Mouse (Mus musculus) G1E-ER4 (cell line): ENCODE measurements around the gene Krtap28-10. TPM values are rescaled to one million over a fixed set of nuclear protein-coding genes. Genes with fewer than 3 reads are reported as not detected.
"Not testable (repeated sequence)": the region's sequence is repeated elsewhere in the genome, so short reads cannot be mapped to it uniquely, and the experiment has no call there.

ENCODE experiments used
- GATA1 ChIP-seq: IDR thresholded peaks from one replicate; pipeline ENCODE4 v1.8.0; 2012; ENCODE audit warnings: low read length, inconsistent platforms
- polyA plus RNA-seq: library from polyadenylated mRNA; stranded (reverse); fragments of >175 nt; gene quantifications from 2 replicates; pipeline ENCODE4 v1.2.3, GENCODE M21; 2012

Krtap28-10 gene
- polyA plus RNA-seq, 1 experiment, result not detected

DNA sequence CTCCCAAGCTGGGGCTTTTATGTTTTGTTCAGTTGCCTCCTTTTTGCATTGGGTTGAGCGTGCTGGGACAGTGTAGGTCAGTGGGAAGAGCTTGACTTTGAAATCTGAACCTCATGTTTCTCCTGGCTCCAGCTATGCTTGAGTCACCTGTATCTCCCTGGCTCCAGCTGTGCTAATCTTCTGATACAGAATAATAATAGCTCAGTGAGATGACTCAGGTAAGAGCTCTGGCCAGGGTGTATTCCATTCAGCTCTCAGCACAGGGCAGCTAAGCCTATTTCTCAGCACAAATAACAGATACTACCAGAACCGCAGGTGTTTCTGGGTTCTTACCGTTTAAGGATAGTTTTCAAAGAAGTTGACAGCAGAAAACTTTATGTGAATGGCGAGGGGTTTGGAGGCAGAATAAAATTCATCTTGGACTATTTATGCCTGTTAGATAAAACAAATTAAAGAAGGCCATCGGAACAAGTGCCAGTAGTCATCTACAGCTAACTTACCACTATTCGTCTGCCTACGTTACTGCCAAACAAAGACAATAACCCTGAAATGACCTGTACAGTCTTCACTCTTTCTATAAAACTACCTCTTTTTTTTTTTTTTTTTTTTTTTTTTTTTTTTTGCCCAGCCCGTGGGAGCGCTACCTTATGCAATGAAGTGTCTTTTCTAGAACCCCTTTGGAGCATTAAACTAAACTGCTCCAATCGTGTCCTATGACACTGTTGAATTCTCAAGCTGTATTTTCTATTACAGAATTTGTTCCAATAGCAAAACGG is 5.2 kb downstream of the Krtap28-10 start:
- TF ChIP-seq GATA1, result no peak

GRCm38 (mm10) chr1:83034509-83034908 is 7.8 kb downstream of the Krtap28-10 start:
- no peak for TF ChIP-seq GATA1

DNA sequence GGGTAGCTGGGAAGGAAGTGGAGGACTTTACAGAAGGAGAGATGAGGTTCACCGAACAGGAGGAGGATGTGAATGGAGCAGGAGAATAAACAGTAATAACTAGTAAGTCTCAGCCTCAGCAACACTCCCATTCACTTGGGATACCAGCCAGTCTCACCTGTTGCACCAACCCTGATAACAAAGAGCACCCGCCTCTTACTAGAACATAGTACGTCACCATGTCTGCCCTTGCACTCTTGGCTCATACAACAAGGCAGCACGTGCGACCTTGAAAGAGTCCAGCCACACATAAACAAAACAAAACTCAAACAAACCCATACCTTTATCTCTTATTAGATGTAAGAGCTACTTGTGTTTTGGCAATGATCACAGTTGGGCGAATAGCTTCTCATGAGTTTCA is 9.8 kb downstream of the Krtap28-10 start:
- TF ChIP-seq GATA1, result no peak

DNA sequence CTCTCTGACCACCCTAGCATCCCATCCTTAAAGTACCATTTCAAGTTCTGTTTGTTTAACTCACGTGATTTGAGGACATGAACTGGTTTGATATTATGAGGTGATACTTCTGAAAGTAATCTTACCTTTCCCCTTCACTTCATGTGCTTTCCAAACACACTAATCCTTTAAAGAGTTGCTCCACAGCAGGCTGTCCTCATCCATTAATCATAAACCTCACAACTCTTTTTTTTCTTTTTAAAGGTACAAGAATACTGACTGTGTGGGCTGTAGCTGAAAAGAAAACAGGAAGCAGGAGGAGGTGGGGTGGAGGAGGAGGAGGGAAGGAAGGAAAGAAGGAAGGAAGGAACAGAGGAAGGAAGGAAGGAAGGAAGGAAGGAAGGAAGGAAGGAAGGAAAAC is 10.3 kb downstream of the Krtap28-10 start:
- no peak for TF ChIP-seq GATA1

DNA sequence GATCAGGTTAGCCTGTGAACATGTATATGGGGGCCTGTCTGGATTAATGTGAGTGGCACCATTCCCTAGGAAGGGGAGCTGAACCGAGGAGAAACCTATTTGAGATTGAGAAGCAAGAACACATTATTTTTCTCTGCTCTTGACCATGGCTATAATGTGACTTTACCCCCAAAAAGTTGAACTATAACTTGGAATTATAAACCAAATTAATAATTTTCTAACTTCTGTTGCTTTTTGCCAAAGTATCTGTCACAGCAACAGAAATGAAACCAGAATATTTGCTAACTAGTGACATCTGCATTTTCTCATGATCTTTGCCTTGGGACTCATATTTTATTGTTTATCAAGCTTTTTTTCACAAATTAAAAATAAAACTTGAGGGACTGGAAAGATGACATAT is 25.7 kb downstream of the Krtap28-10 start:
- no peak for TF ChIP-seq GATA1

DNA sequence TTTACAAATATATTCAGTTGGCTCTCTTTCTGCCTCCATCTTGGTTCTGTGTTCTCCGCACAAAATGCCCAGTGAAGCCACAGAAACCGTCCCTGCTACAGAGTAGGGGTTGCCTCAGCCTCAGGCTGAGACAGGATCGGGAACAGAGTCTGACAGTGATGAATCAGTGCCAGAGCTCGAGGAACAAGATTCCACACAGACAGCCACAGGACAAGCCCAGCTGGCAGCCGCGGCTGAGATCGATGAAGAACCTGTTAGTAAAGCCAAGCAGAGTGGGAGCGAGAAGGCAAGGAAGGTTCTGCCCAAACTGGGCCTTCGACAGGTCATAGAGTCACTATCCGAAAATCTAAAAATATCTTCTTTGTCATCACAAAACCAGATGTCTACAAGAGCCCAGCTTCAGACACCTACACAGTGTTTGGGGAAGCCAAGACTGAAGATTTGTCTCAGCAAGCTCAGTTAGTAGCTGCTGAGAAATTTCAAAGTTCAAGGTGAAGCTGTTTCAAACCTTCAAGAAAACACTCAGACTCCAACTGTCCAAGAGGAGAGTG is 26.9 kb downstream of the Krtap28-10 start:
- no peak for TF ChIP-seq GATA1

DNA sequence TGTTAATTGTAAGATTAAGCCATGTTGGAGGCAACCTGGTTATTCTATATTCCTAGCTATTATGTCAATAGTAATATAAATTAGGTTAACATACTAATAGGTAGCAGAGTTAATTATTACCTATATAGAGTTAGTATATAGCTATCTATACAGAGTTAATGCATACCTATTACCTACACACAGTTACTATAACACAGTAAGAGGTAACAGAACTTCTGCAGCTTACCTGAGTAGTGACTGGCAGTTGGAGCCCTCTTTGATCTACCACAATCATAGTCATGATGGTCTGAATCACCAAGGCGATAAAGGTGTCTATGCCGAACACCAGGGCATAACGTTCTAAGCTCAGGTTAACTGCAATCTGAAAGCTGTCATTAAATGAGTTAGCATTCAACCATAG is 27.8 kb downstream of the Krtap28-10 start:
- no peak for TF ChIP-seq GATA1

DNA sequence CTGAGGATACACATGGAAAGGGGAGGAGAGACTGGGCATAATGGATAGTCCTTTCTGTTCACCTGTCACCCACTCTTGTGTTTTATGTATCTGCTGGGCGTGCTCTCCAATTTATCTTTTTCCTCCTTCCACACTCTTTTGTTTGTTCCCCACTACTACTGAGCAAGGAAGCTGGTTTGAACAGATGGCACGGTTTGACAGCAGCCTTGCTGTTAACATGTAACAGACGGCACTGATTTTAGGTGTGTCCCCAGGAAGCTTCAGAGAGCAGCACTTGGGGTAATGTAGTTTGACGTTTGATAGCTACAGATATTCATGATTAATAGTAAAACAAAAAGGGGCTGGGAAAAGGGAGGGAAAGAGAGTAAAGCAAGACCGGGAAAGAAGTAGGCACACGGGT is 34.8 kb downstream of the Krtap28-10 start:
- no peak for TF ChIP-seq GATA1

DNA sequence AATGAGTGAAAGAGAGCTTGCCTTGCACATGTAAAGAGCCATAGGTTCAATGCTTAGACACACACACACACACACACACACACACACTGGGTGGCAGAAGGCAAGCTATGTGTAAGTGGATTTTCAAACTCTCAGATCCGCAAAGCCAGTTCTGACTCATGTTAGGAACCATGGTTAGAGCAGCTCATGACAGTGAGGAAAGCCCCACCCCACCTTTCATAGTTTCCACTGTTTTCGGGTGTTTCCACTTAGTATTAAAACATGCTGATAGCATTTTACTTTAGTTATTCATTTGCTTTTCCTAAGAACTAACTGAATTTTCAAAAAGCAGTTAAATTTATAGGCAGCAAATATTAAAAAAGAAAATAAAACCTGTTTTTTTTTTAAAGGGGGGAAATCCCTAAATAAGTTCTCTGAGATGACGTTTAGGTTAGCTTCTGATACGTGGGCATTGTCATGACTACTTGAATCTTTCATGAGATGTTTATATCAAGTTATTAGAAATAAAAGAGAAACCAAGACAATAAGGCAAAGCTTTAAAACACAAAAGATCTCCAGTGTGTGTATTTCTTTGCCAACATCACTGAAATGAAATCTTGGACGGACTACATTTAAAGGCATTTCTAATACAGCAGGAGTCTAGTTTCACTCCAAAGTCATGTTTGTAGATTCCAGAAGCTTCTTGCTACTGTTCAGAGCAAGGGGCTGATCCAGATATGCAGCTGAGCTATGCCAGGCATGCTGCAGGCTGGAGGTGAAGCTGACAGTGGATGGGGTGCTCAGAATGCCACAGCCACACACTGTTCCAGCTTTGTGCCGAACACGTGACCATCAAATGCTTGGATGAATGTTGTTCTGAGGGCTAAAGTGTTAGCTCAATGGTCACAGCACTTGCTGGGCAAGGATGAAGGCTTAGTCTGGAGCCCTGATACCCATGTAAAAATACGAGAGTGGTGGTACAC is 35.8 kb downstream of the Krtap28-10 start:
- no peak for TF ChIP-seq GATA1

DNA sequence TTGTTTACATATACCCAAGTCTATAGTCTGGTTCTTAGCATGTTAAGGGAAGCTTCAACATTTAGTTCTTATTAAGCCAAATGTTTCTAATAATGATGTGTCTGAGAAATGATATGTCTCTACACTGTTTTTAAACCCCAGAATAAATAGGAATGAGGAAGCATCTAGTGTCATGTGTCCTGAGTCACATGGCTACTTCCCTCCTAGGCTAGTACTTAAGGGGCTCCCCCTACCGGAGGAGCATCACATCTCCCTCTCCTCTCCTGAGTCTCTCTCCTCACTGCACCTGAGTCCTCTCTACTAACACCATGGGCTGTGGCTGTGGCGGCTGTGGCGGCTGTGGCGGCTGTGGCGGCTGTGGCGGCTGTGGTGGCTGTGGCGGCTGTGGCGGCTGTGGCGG is 42.0 kb downstream of the Krtap28-10 start, which contains the start of gene Gm47959:
Gene Gm47959 (plus strand): TSS at position 243 of the 400 bp plus-strand sequence.
- not testable (repeated sequence) for TF ChIP-seq GATA1

GRCm38 (mm10) chr1:82993947-82994346 is 48.3 kb downstream of the Krtap28-10 start:
- TF ChIP-seq GATA1, result no peak

DNA sequence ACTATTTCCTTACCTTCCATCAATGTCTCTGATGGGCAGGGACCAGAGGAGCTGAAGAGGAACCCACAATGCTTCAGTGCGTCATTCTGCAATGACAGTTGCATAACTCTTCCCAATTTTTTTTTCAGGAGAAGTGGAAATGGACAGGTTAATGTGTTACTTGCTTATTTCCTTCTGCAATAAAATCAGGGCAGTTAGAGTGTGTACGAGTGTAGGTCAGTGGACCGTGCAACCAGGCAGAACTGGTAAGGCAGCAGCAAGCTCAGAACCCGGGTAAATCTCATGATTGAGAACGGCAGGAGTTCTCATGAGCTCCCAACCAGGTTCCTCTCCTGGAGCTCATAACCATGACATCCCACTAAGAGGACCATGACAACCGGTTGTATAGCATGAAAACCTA is 50.2 kb downstream of the Krtap28-10 start:
- no peak for TF ChIP-seq GATA1

GRCm38 (mm10) chr1:82991596-82991995 is 50.7 kb downstream of the Krtap28-10 start:
- TF ChIP-seq GATA1, result no peak

Other genes with a start within 250 kb of the Krtap28-10 start
- 21.9 and 24.4 TPM in 2 replicates for gene Agfg1, start 203.0 kb downstream of the Krtap28-10 start, polyA plus RNA-seq
- 0.13 and 0.15 TPM in 2 replicates for gene A030005L19Rik, start 129.2 kb downstream of the Krtap28-10 start, polyA plus RNA-seq
- not detected in 2 replicates for gene A030014E15Rik, start 117.6 kb downstream of the Krtap28-10 start, polyA plus RNA-seq
- not detected in 2 replicates for gene Gm6217, start 111.1 kb downstream of the Krtap28-10 start, polyA plus RNA-seq
- gene A030003K21Rik, start 99.1 kb downstream of the Krtap28-10 start, polyA plus RNA-seq, result not detected in 2 replicates
- not detected in 2 replicates for gene Gm7544, start 86.5 kb downstream of the Krtap28-10 start, polyA plus RNA-seq
- gene Gm47955, start 82.2 kb downstream of the Krtap28-10 start, polyA plus RNA-seq, result not detected in 2 replicates
- gene Gm47959, start 41.9 kb downstream of the Krtap28-10 start, polyA plus RNA-seq, result not detected in 2 replicates
- gene Slc19a3, start 4.0 kb downstream of the Krtap28-10 start, polyA plus RNA-seq, result not detected in 2 replicates
- gene Gm47969, start 2.5 kb upstream of the Krtap28-10 start, polyA plus RNA-seq, result not detected in 2 replicates
- not detected in 2 replicates for gene A030005K14Rik, start 16.9 kb upstream of the Krtap28-10 start, polyA plus RNA-seq
- gene Krtap28-13, start 18.4 kb upstream of the Krtap28-10 start, polyA plus RNA-seq, result not detected in 2 replicates
- not detected in 2 replicates for gene Ccl20, start 74.3 kb upstream of the Krtap28-10 start, polyA plus RNA-seq
- gene Daw1, start 117.3 kb upstream of the Krtap28-10 start, polyA plus RNA-seq, result not detected in 2 replicates